Mouse (Mus musculus): ENCODE data around the gene Olfr67.
A peak's percentile ranks its signal among the peaks of the same experiment; 100 is the strongest.
"Not testable (repeated sequence)": the region's sequence is repeated elsewhere in the genome, so short reads cannot be mapped to it uniquely, and the experiment has no call there.

Olfr67 gene

GRCm38 (mm10) chr7:103791721-103792120 is at the start of gene Olfr67:
TSS of gene Olfr67 (minus strand) at chr7:103791821.
- no peak for DNase-seq (ENCODE audit: inconsistent ontology term)

- DNase-seq (ENCODE audit: inconsistent ontology term): no peak
Observed at GRCm38 (mm10) chr7:103840268-103840667, 48.6 kb upstream of the Olfr67 start, which contains the start of gene Hbb-bh2. TSS of gene Hbb-bh2 (minus strand) at chr7:103840520.

- DNase-seq (ENCODE audit: inconsistent ontology term): no peak
Observed at GRCm38 (mm10) chr7:103827808-103828207, 36.2 kb upstream of the Olfr67 start, which contains the start of gene Hbb-bs. TSS of gene Hbb-bs (minus strand) at chr7:103828096.

- DNase-seq (ENCODE audit: inconsistent ontology term): not testable (repeated sequence)
Observed at GRCm38 (mm10) chr7:103827139-103827538, 35.5 kb upstream of the Olfr67 start.

GRCm38 (mm10) chr7:103826255-103826887 is 34.8 kb upstream of the Olfr67 start:
- DNase-seq (ENCODE audit: inconsistent ontology term): no peak

GRCm38 (mm10) chr7:103825536-103826254 is 34.1 kb upstream of the Olfr67 start:
- DNase-seq (ENCODE audit: inconsistent ontology term): no peak

GRCm38 (mm10) chr7:103824597-103824996 is 33.0 kb upstream of the Olfr67 start:
- no peak for DNase-seq (ENCODE audit: inconsistent ontology term)

GRCm38 (mm10) chr7:103815085-103815484 is 23.5 kb upstream of the Olfr67 start:
- DNase-seq (ENCODE audit: inconsistent ontology term): not testable (repeated sequence)

GRCm38 (mm10) chr7:103813766-103814165 is 22.1 kb upstream of the Olfr67 start, which contains the start of gene Hbb-bt:
TSS of gene Hbb-bt (minus strand) at chr7:103813996.
- no peak for DNase-seq (ENCODE audit: inconsistent ontology term)

- DNase-seq (ENCODE audit: inconsistent ontology term): not testable (repeated sequence)
Observed at GRCm38 (mm10) chr7:103813152-103813551, 21.5 kb upstream of the Olfr67 start.

- no peak for DNase-seq (ENCODE audit: inconsistent ontology term)
Observed at GRCm38 (mm10) chr7:103812174-103812573, 20.6 kb upstream of the Olfr67 start.

GRCm38 (mm10) chr7:103811223-103811845 is 19.7 kb upstream of the Olfr67 start:
- no peak for DNase-seq (ENCODE audit: inconsistent ontology term)

- DNase-seq (ENCODE audit: inconsistent ontology term): no peak
Observed at GRCm38 (mm10) chr7:103810746-103811145, 19.1 kb upstream of the Olfr67 start.

GRCm38 (mm10) chr7:103810296-103810695 is 18.7 kb upstream of the Olfr67 start:
- no peak for DNase-seq (ENCODE audit: inconsistent ontology term)

- no peak for DNase-seq (ENCODE audit: inconsistent ontology term)
Observed at GRCm38 (mm10) chr7:103809801-103810155, 18.2 kb upstream of the Olfr67 start.

GRCm38 (mm10) chr7:103808971-103809800 is 17.6 kb upstream of the Olfr67 start:
- DNase-seq (ENCODE audit: inconsistent ontology term): no peak

- DNase-seq (ENCODE audit: inconsistent ontology term): not testable (repeated sequence)
Observed at GRCm38 (mm10) chr7:103808120-103808519, 16.5 kb upstream of the Olfr67 start.

GRCm38 (mm10) chr7:103806856-103807255 is 15.2 kb upstream of the Olfr67 start:
- peak; percentile 0 for DNase-seq (ENCODE audit: inconsistent ontology term)

- DNase-seq (ENCODE audit: inconsistent ontology term): no peak
Observed at GRCm38 (mm10) chr7:103792669-103793388, 1.2 kb upstream of the Olfr67 start.

GRCm38 (mm10) chr7:103779598-103779997 is 12.0 kb downstream of the Olfr67 start, which contains the start of gene Olfr68:
TSS of gene Olfr68 (minus strand) at chr7:103779698.
- no peak for DNase-seq (ENCODE audit: inconsistent ontology term)

- DNase-seq (ENCODE audit: inconsistent ontology term): not testable (repeated sequence)
Observed at GRCm38 (mm10) chr7:103777652-103778051, 14.0 kb downstream of the Olfr67 start.
